Mouse (Mus musculus): ENCODE data around the gene Crbn.

DNA sequence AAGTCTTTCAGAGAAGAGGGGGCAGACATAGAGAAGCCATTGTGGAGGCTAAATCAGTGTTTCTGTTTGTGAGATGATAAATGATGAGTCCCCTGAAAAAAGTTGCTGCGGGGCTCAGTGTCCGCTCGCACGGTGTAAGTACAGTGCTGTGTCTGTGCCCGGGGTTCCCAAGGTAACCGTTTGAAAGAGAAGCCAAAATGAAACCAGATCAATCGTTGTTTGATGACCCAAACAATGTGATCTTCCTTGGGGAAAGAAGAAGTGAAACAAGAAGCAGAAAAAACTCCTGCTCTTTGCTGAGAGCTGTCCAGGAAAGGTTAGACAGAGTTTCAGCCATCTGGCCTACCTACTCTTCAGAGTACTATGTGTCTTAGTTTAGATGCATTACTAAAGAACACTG lies 49.6 kb downstream of the Crbn start:
- TF ChIP-seq MAFK (IDR thresholded peaks at IDR 0.05; ENCODE audit: insufficient read depth, low read depth, low read length) (no peak), HCFC1 (IDR thresholded peaks at IDR 0.05; ENCODE audit: borderline replicate concordance, insufficient read depth, low read length) (no peak), ZC3H11A (IDR thresholded peaks at IDR 0.05; ENCODE audit: borderline replicate concordance, low read depth, low read length) (no peak)

Measured in ES-E14 (cell line).